In genomic region chr3:83705253-83705652, GRCm38 (mm10) we compare ENCODE assay signal across 16 mouse cellular contexts.
DNase-seq lines count a peak whose midpoint lies in the region; ATAC-seq lines count a peak whose summit lies in the region.
"Had no signal": no experiment of that assay in that cellular context is flagged by ENCODE, and none has a peak within 500 bp of the region (broad histone marks: within the 10 kb centered on the region; RNA-seq: fewer than 3 reads in every experiment).

No protein-coding gene starts in this region.

- DNase-seq in cerebellum, postnatal 10 days: peak; percentile 10 to 11
- DNase-seq in cerebellum, postnatal 36 days: no peak
- DNase-seq in heart, adult 11 months: peak; percentile 62
- DNase-seq in heart, postnatal 25 days (ENCODE audit: low spot score): no peak
- peak; percentile 23 for DNase-seq in 416B (ENCODE audit: low read depth)
- DNase-seq in embryo, embryonic 9.5 days (ENCODE audit: extremely low spot score): no peak
- no peak for DNase-seq in lung, postnatal 14 days
- DNase-seq: adrenal gland, postnatal 25 days; cerebellum, adult 11 months; cerebellum, adult 18-20 months; cerebellum, adult 8-10 months; cerebellum, adult 9-11 months; cerebellum, postnatal 25 days had no signal

- peak; percentile 43 for ATAC-seq in megakaryocyte progenitor cell, adult 5-6 weeks (replicated peaks; ENCODE audit: poor library complexity)
- ATAC-seq: forebrain, embryonic 13.5 days; forebrain, embryonic 16.5 days had no signal

- intact Hi-C loops in heart, postnatal 25 days (cut with DNase I): no loop called here

Comparison
In these comparisons a context has a peak if more than half of its experiments do, and no peak if none do; other contexts are left out.
1. DNase-seq: peak in cerebellum, postnatal 10 days (2 of 2), heart, adult 11 months (single experiment) and 416B (single experiment); none in cerebellum, postnatal 36 days (0 of 2), heart, postnatal 25 days (single experiment), embryo, embryonic 9.5 days (single experiment) and lung, postnatal 14 days (single experiment).